Comparison of ENCODE assay signal across 11 mouse cellular contexts in the genomic region with DNA sequence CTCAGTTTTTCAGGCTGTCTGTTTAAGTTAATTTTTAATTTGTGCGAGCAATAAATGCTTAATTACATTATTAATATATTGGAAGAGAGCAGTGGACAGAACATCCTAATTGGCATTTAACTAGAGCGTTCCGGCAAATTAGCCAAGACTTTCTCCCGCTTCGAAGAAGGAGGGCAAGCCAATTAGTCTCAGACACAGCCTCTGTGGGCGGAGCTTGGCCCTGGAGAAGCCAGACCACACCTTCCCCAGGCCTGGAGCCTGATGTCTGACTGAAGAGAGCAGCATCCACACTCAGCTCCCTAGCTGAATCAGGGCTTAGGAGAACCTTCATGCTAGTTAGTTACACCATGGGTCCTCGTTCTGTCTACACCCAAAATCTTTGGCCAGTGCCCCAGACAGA.
DNase-seq lines count a peak whose midpoint lies in the region; ATAC-seq lines count a peak whose summit lies in the region.
"Had no signal": no experiment of that assay in that cellular context is flagged by ENCODE, and none has a peak within 500 bp of the region (broad histone marks: within the 10 kb centered on the region; RNA-seq: fewer than 3 reads in every experiment).

No protein-coding gene starts in this region.

- 16% methylated on average over 7 of the region's 7 CpGs for WGBS in embryonic facial prominence, embryonic 11.5 days

- no peaks in the 10 kb centered on the region for H3K4me1 ChIP-seq in embryonic facial prominence, embryonic 11.5 days (ENCODE audit: control insufficient read depth, insufficient read depth, low read length)

- peak; percentile 37 for DNase-seq in kidney, adult 18-20 months
- DNase-seq in kidney, adult 11 months = no peak
- peak; percentile 53 for DNase-seq in ZHBTc4 (ENCODE audit: low read depth, low spot score)
- peak; percentile 55 for DNase-seq in embryonic facial prominence, embryonic 11.5 days (ENCODE audit: low spot score)
- DNase-seq in kidney, postnatal 4 days = peak; percentile 62 to 68
- no peak for DNase-seq in layer of hippocampus, adult 11-12 months (ENCODE audit: low spot score)
- no peak for DNase-seq in thymus, postnatal 10 days (ENCODE audit: low spot score in 2 of 2)
- DNase-seq: adrenal gland, postnatal 25 days; gastrocnemius, postnatal 14 days; thymus, postnatal 36 days had no signal

- H3K9ac ChIP-seq in embryonic facial prominence, embryonic 11.5 days (replicated peaks; ENCODE audit: low read length) = no peak overlapping the region

- no peaks in the 10 kb centered on the region for H3K27me3 ChIP-seq in embryonic facial prominence, embryonic 11.5 days (ENCODE audit: control insufficient read depth, insufficient read depth, low read length)

- H3K4me2 ChIP-seq in embryonic facial prominence, embryonic 11.5 days (ENCODE audit: low read depth, low read length) = no peak overlapping the region

- no peak for ATAC-seq in embryonic facial prominence, embryonic 11.5 days (replicated peaks; ENCODE audit: insufficient number of reproducible peaks, low FRiP score, low TSS enrichment, low read depth)
- ATAC-seq: inflammation-experienced regulatory T-cells, adult 6 months had no signal

- H3K27ac ChIP-seq in embryonic facial prominence, embryonic 11.5 days (replicated peaks; ENCODE audit: low read depth, low read length) = no peak overlapping the region

- H3K4me3 ChIP-seq in embryonic facial prominence, embryonic 11.5 days (ENCODE audit: low read depth, low read length) = no peak overlapping the region

- H3K36me3 ChIP-seq in embryonic facial prominence, embryonic 11.5 days (replicated peaks; ENCODE audit: control insufficient read depth, insufficient read depth, low read depth, low read length) = no peaks in the 10 kb centered on the region

- H3K9me3 ChIP-seq in embryonic facial prominence, embryonic 11.5 days (replicated peaks; ENCODE audit: control insufficient read depth, low read length) = no peaks in the 10 kb centered on the region

Comparison
In these comparisons a context has a peak if more than half of its experiments do, and no peak if none do; other contexts are left out.
1. DNase-seq: peak in kidney, adult 18-20 months (single experiment), ZHBTc4 (single experiment), embryonic facial prominence, embryonic 11.5 days (single experiment) and kidney, postnatal 4 days (2 of 2); none in kidney, adult 11 months (single experiment), layer of hippocampus, adult 11-12 months (single experiment) and thymus, postnatal 10 days (0 of 2).